8 mouse cellular contexts compared by ENCODE assay signal in the genomic region with DNA sequence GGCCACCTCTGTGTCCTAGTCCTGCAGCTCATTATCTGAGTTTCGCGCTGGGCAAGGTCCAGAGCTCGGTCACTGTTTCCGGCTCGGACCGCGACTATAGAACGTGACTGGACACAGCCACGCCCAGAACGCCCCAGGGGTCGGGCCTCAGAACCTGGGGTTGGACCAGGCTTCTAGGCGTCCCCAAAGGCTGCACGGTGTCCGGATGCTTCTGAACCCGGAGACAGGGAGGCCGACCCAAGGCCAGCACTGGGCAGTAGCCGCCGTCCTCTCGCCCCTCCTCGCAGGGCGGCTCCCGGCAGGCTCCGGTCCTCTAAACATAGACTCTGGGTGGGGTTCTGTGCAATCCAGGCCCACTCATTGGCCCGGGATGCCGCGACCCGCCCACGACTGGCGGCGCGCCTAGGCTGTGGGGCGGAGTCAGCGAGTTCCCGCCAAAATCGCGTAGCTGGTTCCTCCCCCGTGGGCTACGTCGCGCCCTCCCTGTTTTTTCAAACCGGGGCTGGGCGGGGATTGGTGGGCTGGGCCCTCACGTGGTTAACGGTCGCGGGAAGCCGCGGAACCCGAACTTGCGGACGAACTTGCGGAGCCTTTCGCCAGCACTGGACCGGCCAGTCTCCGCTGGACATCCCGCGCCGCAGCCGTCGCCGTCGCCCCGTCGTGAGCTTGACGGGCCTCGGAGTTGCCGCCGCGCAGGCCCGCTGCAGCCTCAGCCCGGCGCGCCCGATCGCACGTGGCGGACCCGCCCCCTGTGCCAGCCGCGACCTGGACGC. TPM values are rescaled to one million over a fixed set of nuclear protein-coding genes. Genes with fewer than 3 reads are reported as not detected.
DNase-seq lines count a peak whose midpoint lies in the region; ATAC-seq and TF ChIP-seq lines count a peak whose summit lies in the region.

A gene (plus strand): TSS at position 531 of the 773 bp plus-strand sequence.

- peaks cover 63% of the 10 kb centered on the region for H3K4me1 ChIP-seq in E14TG2a.4 (replicated peaks; ENCODE audit: low read depth, low read length)
- peaks cover 18% of the 10 kb centered on the region for H3K4me1 ChIP-seq in forebrain, embryonic 13.5 days
- peaks cover 12% of the 10 kb centered on the region for H3K4me1 ChIP-seq in neural tube, embryonic 15.5 days

- peak within 1 kb of the TSS; percentile 95 for H3K4me3 ChIP-seq in E14TG2a.4 (replicated peaks; ENCODE audit: low read length)
- peak within 1 kb of the TSS; percentile 96 for H3K4me3 ChIP-seq in forebrain, embryonic 13.5 days
- peak within 1 kb of the TSS; percentile 91 for H3K4me3 ChIP-seq in neural tube, embryonic 15.5 days (replicated peaks)

- no peaks in the 10 kb centered on the region for H3K9me3 ChIP-seq in E14TG2a.4 (ENCODE audit: low read length)
- H3K9me3 ChIP-seq in forebrain, embryonic 13.5 days (replicated peaks), result no peaks in the 10 kb centered on the region
- H3K9me3 ChIP-seq in neural tube, embryonic 15.5 days (replicated peaks), result no peaks in the 10 kb centered on the region

- H3K4me2 ChIP-seq in forebrain, embryonic 13.5 days, result peak within 1 kb of the TSS; percentile 67
- peak within 1 kb of the TSS; percentile 92 for H3K4me2 ChIP-seq in neural tube, embryonic 15.5 days

- peaks cover 26% of the 10 kb centered on the region for H3K36me3 ChIP-seq in E14TG2a.4 (ENCODE audit: insufficient read depth, low read length)
- peaks cover 5% of the 10 kb centered on the region for H3K36me3 ChIP-seq in forebrain, embryonic 13.5 days (ENCODE audit: poor library complexity, severe bottlenecking)
- no peaks in the 10 kb centered on the region for H3K36me3 ChIP-seq in neural tube, embryonic 15.5 days

- peak; percentile 97 for DNase-seq in c-Kit-positive CD71-positive TER-119-positive erythroid progenitor cells, embryonic 14.5 days (ENCODE audit: low spot score)
- DNase-seq in heart, postnatal 14 days, result peak; percentile 99 to 100
- DNase-seq in layer of hippocampus, adult 11-12 months (ENCODE audit: low spot score), result peak; percentile 98
- peak; percentile 99 for DNase-seq in lung, adult 18-20 months
- DNase-seq in testis, postnatal 14 days (ENCODE audit: low spot score), result peak; percentile 99

- H3K27ac ChIP-seq in forebrain, embryonic 13.5 days, result peak within 1 kb of the TSS; percentile 92
- peak within 1 kb of the TSS; percentile 79 for H3K27ac ChIP-seq in neural tube, embryonic 15.5 days (replicated peaks)

- H3K9ac ChIP-seq in forebrain, embryonic 13.5 days, result peak within 1 kb of the TSS; percentile 88
- H3K9ac ChIP-seq in neural tube, embryonic 15.5 days (replicated peaks), result peak within 1 kb of the TSS; percentile 66

- WGBS in forebrain, embryonic 13.5 days, result under 1% methylated on average over 81 of the region's 81 CpGs
- WGBS in neural tube, embryonic 15.5 days, result under 1% methylated on average over 80 of the region's 81 CpGs

- intact Hi-C loops in heart, postnatal 14 days (cut with DNase I), result loop anchor here (5.0 kb wide), 2 partner anchors 36 to 59 kb away; a partner anchor contains a TSS

- peak; percentile 98 for ATAC-seq in forebrain, embryonic 13.5 days
- peak; percentile 99 for ATAC-seq in neural tube, embryonic 15.5 days (ENCODE audit: low FRiP score)

- no peak for TF ChIP-seq CTCF in E14TG2a.4 (conservative IDR thresholded peaks at IDR 0.05; ENCODE audit: low read length)

- no peaks in the 10 kb centered on the region for H3K27me3 ChIP-seq in E14TG2a.4 (ENCODE audit: insufficient read depth, low read length)
- H3K27me3 ChIP-seq in forebrain, embryonic 13.5 days, result no peaks in the 10 kb centered on the region
- no peaks in the 10 kb centered on the region for H3K27me3 ChIP-seq in neural tube, embryonic 15.5 days (replicated peaks)

RNA-seq across cellular contexts. Expression of the gene that starts here (rescaled TPM):
- polyA plus RNA-seq in forebrain, embryonic 13.5 days (2015; fragmentation: Nextera tagmentation; extraction: Ambion mirVana), result 16.2 and 17.7 TPM in 2 replicates
- 10 to 100 TPM; 15.5 to 17.9 TPM for total RNA-seq in heart, postnatal 14 days (2021)
- polyA plus RNA-seq in neural tube, embryonic 15.5 days (2015; fragmentation: Nextera tagmentation; extraction: Ambion mirVana), result 5.4 and 8.6 TPM in 2 replicates

Comparison
In these comparisons a context has a peak if more than half of its experiments do, and no peak if none do; other contexts are left out.
1. Peak in every context shown above with its lines: DNase-seq, ATAC-seq, H3K4me3 ChIP-seq and H3K27ac ChIP-seq.